Mouse (Mus musculus) thymus, adult 2 months (tissue): ENCODE data around the gene Setd3.

Source experiments
- CTCF ChIP-seq: fragments of 200-500 bp; IDR thresholded peaks from 2 replicates; pipeline ENCODE4 v1.5.1; 2012; ENCODE audit warnings: mild to moderate bottlenecking, control low read depth, low read length, moderate library complexity, borderline replicate concordance; ENCODE audit not compliant: control insufficient read depth, poor library complexity, insufficient read depth; ENCODE audit errors: extremely low read depth
- POLR2A ChIP-seq: fragments of 200-500 bp; IDR thresholded peaks from 2 replicates; pipeline ENCODE4 v1.6.1; 2012; ENCODE audit warnings: mild to moderate bottlenecking, low read length, control low read depth, moderate library complexity; ENCODE audit not compliant: control insufficient read depth, poor library complexity, insufficient read depth; ENCODE audit errors: extremely low read depth

GRCm38 (mm10) chr12:108208726-108209438, 29.8 kb upstream of the Setd3 start:
- TF ChIP-seq CTCF (peak; percentile 82), POLR2A (no peak)
